Mouse (Mus musculus): ENCODE measurements around the gene Ppp1r3a. TPM values are rescaled to one million over a fixed set of nuclear protein-coding genes. Genes with fewer than 3 reads are reported as not detected.

Gene Ppp1r3a
- polyA plus RNA-seq (2015; fragmentation: Nextera tagmentation; extraction: Ambion mirVana) = 0.06 TPM in 1 of 2 replicates, not detected in the other

- no peak for ATAC-seq
- Histone ChIP-seq H3K27me3 (replicated peaks) (no peaks in the 10 kb centered on the region), H3K4me2 (replicated peaks) (no peak within 1 kb of the TSS), H3K36me3 (no peaks in the 10 kb centered on the region), H3K4me3 (replicated peaks) (no peak within 1 kb of the TSS), H3K9me3 (no peaks in the 10 kb centered on the region), H3K4me1 (replicated peaks) (no peaks in the 10 kb centered on the region), H3K27ac (no peak within 1 kb of the TSS), H3K9ac (no peak within 1 kb of the TSS)
- 82% methylated on average over 7 of the region's 7 CpGs for WGBS
These were observed at the start of gene Ppp1r3a for GRCm38 (mm10) chr6:14754901-14755591. Gene Ppp1r3a (minus strand): TSS chr6:14755274.

- Histone ChIP-seq H3K4me2 (replicated peaks) (no peak overlapping the region), H3K9me3 (no peaks in the 10 kb centered on the region), H3K9ac (no peak overlapping the region), H3K27ac (no peak overlapping the region), H3K36me3 (no peaks in the 10 kb centered on the region), H3K27me3 (replicated peaks) (no peaks in the 10 kb centered on the region), H3K4me3 (replicated peaks) (no peak overlapping the region), H3K4me1 (replicated peaks) (no peaks in the 10 kb centered on the region)
- ATAC-seq = peak; percentile 78
- 90% methylated on average over 1 of the region's 1 CpGs for WGBS
These were observed 32.3 kb upstream of the Ppp1r3a start for GRCm38 (mm10) chr6:14787157-14787938.

GRCm38 (mm10) chr6:14777920-14778319 lies 22.8 kb upstream of the Ppp1r3a start:
- no peak overlapping the region for H3K4me3 ChIP-seq (replicated peaks)
- no peaks in the 10 kb centered on the region for H3K4me1 ChIP-seq (replicated peaks)
- ATAC-seq = no peak
- H3K9ac ChIP-seq = no peak overlapping the region
- H3K4me2 ChIP-seq (replicated peaks) = no peak overlapping the region
- 90% methylated on average over 4 of the region's 4 CpGs for WGBS
- no peaks in the 10 kb centered on the region for H3K27me3 ChIP-seq (replicated peaks)
- H3K36me3 ChIP-seq = no peaks in the 10 kb centered on the region
- no peaks in the 10 kb centered on the region for H3K9me3 ChIP-seq
- no peak overlapping the region for H3K27ac ChIP-seq

GRCm38 (mm10) chr6:14771717-14772116 lies 16.6 kb upstream of the Ppp1r3a start:
- no peak overlapping the region for H3K4me3 ChIP-seq (replicated peaks)
- no peaks in the 10 kb centered on the region for H3K36me3 ChIP-seq
- no peaks in the 10 kb centered on the region for H3K4me1 ChIP-seq (replicated peaks)
- WGBS = 66% methylated on average over 2 of the region's 2 CpGs
- H3K27ac ChIP-seq = no peak overlapping the region
- ATAC-seq = no peak
- no peak overlapping the region for H3K9ac ChIP-seq
- no peaks in the 10 kb centered on the region for H3K27me3 ChIP-seq (replicated peaks)
- no peak overlapping the region for H3K4me2 ChIP-seq (replicated peaks)
- no peaks in the 10 kb centered on the region for H3K9me3 ChIP-seq

GRCm38 (mm10) chr6:14757486-14757885 lies 2.4 kb upstream of the Ppp1r3a start:
- H3K27ac ChIP-seq = no peak overlapping the region
- H3K27me3 ChIP-seq (replicated peaks) = no peaks in the 10 kb centered on the region
- H3K4me1 ChIP-seq (replicated peaks) = no peaks in the 10 kb centered on the region
- 77% methylated on average over 3 of the region's 3 CpGs for WGBS
- no peaks in the 10 kb centered on the region for H3K36me3 ChIP-seq
- ATAC-seq = no peak
- H3K4me2 ChIP-seq (replicated peaks) = no peak overlapping the region
- no peak overlapping the region for H3K4me3 ChIP-seq (replicated peaks)
- no peaks in the 10 kb centered on the region for H3K9me3 ChIP-seq
- no peak overlapping the region for H3K9ac ChIP-seq

- Histone ChIP-seq H3K4me1 (replicated peaks) (no peaks in the 10 kb centered on the region), H3K27me3 (replicated peaks) (no peaks in the 10 kb centered on the region), H3K9me3 (no peaks in the 10 kb centered on the region), H3K4me3 (replicated peaks) (no peak overlapping the region), H3K36me3 (no peaks in the 10 kb centered on the region), H3K27ac (no peak overlapping the region), H3K9ac (no peak overlapping the region), H3K4me2 (replicated peaks) (no peak overlapping the region)
- ATAC-seq = no peak
- WGBS = 82% methylated on average over 4 of the region's 4 CpGs
These were observed 1.6 kb downstream of the Ppp1r3a start for GRCm38 (mm10) chr6:14753512-14753911.

GRCm38 (mm10) chr6:14752211-14752610 lies 2.9 kb downstream of the Ppp1r3a start:
- no peak overlapping the region for H3K4me3 ChIP-seq (replicated peaks)
- no peaks in the 10 kb centered on the region for H3K9me3 ChIP-seq
- no peak overlapping the region for H3K9ac ChIP-seq
- 54% methylated on average over 1 of the region's 1 CpGs for WGBS
- no peak for ATAC-seq
- no peaks in the 10 kb centered on the region for H3K27me3 ChIP-seq (replicated peaks)
- no peaks in the 10 kb centered on the region for H3K36me3 ChIP-seq
- H3K4me2 ChIP-seq (replicated peaks) = no peak overlapping the region
- H3K27ac ChIP-seq = no peak overlapping the region
- H3K4me1 ChIP-seq (replicated peaks) = no peaks in the 10 kb centered on the region

GRCm38 (mm10) chr6:14747000-14747399 lies 8.1 kb downstream of the Ppp1r3a start:
- no peak overlapping the region for H3K27ac ChIP-seq
- H3K9ac ChIP-seq = no peak overlapping the region
- no peak overlapping the region for H3K4me2 ChIP-seq (replicated peaks)
- no peaks in the 10 kb centered on the region for H3K9me3 ChIP-seq
- H3K4me3 ChIP-seq (replicated peaks) = no peak overlapping the region
- H3K4me1 ChIP-seq (replicated peaks) = no peaks in the 10 kb centered on the region
- no peak for ATAC-seq
- H3K36me3 ChIP-seq = no peaks in the 10 kb centered on the region
- no peaks in the 10 kb centered on the region for H3K27me3 ChIP-seq (replicated peaks)
- WGBS = 54% methylated on average over 2 of the region's 2 CpGs

- no peak overlapping the region for H3K4me2 ChIP-seq (replicated peaks)
- H3K36me3 ChIP-seq = no peaks in the 10 kb centered on the region
- H3K27ac ChIP-seq = no peak overlapping the region
- 91% methylated on average over 2 of the region's 2 CpGs for WGBS
- ATAC-seq = no peak
- no peak overlapping the region for H3K9ac ChIP-seq
- no peaks in the 10 kb centered on the region for H3K27me3 ChIP-seq (replicated peaks)
- H3K4me3 ChIP-seq (replicated peaks) = no peak overlapping the region
- no peaks in the 10 kb centered on the region for H3K9me3 ChIP-seq
- no peaks in the 10 kb centered on the region for H3K4me1 ChIP-seq (replicated peaks)
These were observed 19.1 kb downstream of the Ppp1r3a start for GRCm38 (mm10) chr6:14736017-14736416.

GRCm38 (mm10) chr6:14731011-14731410 lies 24.1 kb downstream of the Ppp1r3a start:
- Histone ChIP-seq H3K27ac (no peak overlapping the region), H3K9me3 (no peaks in the 10 kb centered on the region), H3K27me3 (replicated peaks) (no peaks in the 10 kb centered on the region), H3K4me3 (replicated peaks) (no peak overlapping the region), H3K9ac (no peak overlapping the region), H3K36me3 (no peaks in the 10 kb centered on the region), H3K4me2 (replicated peaks) (no peak overlapping the region), H3K4me1 (replicated peaks) (no peaks in the 10 kb centered on the region)
- WGBS = 76% methylated on average over 5 of the region's 5 CpGs
- no peak for ATAC-seq

- Histone ChIP-seq H3K4me1 (replicated peaks) (no peaks in the 10 kb centered on the region), H3K9ac (no peak overlapping the region), H3K4me3 (replicated peaks) (no peak overlapping the region), H3K27ac (no peak overlapping the region), H3K36me3 (no peaks in the 10 kb centered on the region), H3K27me3 (replicated peaks) (no peaks in the 10 kb centered on the region), H3K9me3 (no peaks in the 10 kb centered on the region), H3K4me2 (replicated peaks) (no peak overlapping the region)
- no peak for ATAC-seq
- WGBS = 80% methylated on average over 4 of the region's 4 CpGs
These were observed 34.2 kb downstream of the Ppp1r3a start for GRCm38 (mm10) chr6:14720772-14721414.

GRCm38 (mm10) chr6:14720110-14720771 lies 34.8 kb downstream of the Ppp1r3a start:
- Histone ChIP-seq H3K9ac (no peak overlapping the region), H3K4me2 (replicated peaks) (no peak overlapping the region), H3K27me3 (replicated peaks) (no peaks in the 10 kb centered on the region), H3K9me3 (no peaks in the 10 kb centered on the region), H3K4me1 (replicated peaks) (no peaks in the 10 kb centered on the region), H3K27ac (no peak overlapping the region), H3K36me3 (no peaks in the 10 kb centered on the region), H3K4me3 (replicated peaks) (no peak overlapping the region)
- 87% methylated on average over 6 of the region's 6 CpGs for WGBS
- ATAC-seq = no peak
